Mouse (Mus musculus): Measurements from ENCODE around the gene Polr3f.

DNA sequence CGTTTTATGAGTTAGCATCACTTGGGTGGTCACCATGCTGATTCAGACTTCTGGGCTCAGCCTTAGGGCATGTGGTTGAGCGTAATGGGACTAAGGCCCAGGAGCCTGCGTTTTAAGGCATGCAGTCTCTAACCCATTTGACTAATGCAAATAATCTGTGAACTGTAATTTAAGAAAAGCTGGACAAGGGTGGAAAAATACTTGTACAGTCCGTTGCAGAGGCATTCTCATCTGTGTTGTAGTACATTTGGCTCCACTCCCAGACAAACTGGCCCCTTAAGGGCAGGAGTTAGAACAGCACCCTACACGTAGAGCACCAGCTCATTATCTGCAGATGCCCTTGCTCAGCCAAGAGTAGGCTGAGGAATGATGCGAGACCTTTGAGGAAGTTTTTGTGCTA lies 17.1 kb downstream of the Polr3f start:
- no peak for TF ChIP-seq POLR2A (IDR thresholded peaks at IDR 0.05; ENCODE audit: borderline replicate concordance, control insufficient read depth, low read depth, low read length)
- TF ChIP-seq CTCF (IDR thresholded peaks at IDR 0.05; ENCODE audit: control insufficient read depth, insufficient read depth, low read length), result no peak

Measured in bone marrow, adult 2 months (tissue).